Mouse (Mus musculus) heart, embryonic 16.5 days (tissue): ENCODE measurements around the gene Zfp366. TPM values are rescaled to one million over a fixed set of nuclear protein-coding genes. Genes with fewer than 3 reads are reported as not detected.

ENCODE experiments used
- ATAC-seq: fragments of 200-750 bp; cut with Nextera tagmentation; replicated peaks from 2 replicates; pipeline ENCODE4 v1.8.0; 2017; ENCODE audit warnings: moderate number of reproducible peaks; ENCODE audit not compliant: insufficient read depth, low FRiP score; ENCODE audit errors: extremely low read depth
- H3K27ac ChIP-seq: fragments of 300-500 bp; sonication (generic); 2 replicates; pipeline ENCODE4 v1.5.1; 2014; ENCODE audit warnings: mild to moderate bottlenecking, low read length, control low read depth, moderate library complexity
- H3K27me3 ChIP-seq: fragments of 300-500 bp; sonication (generic); 2 replicates; pipeline ENCODE4 v1.6.1; 2014; ENCODE audit warnings: low read length, mixed read lengths; ENCODE audit not compliant: control insufficient read depth, insufficient read depth
- H3K36me3 ChIP-seq: fragments of 300-500 bp; sonication (generic); 2 replicates; pipeline ENCODE4 v1.6.1; 2014; ENCODE audit not compliant: control insufficient read depth, insufficient read depth
- H3K4me1 ChIP-seq: fragments of 300-500 bp; sonication (generic); 2 replicates; pipeline ENCODE4 v1.6.1; 2014; ENCODE audit warnings: low read length, mixed read lengths; ENCODE audit not compliant: control insufficient read depth, insufficient read depth
- H3K4me2 ChIP-seq: fragments of 300-500 bp; sonication (generic); 2 replicates; pipeline ENCODE4 v1.6.1; 2014; ENCODE audit warnings: low read depth, mild to moderate bottlenecking, control low read depth, low read length
- H3K4me3 ChIP-seq: fragments of 300-500 bp; sonication (generic); 2 replicates; pipeline ENCODE4 v1.5.1; 2014; ENCODE audit warnings: mild to moderate bottlenecking, control low read depth, low read length
- H3K9ac ChIP-seq: fragments of 300-500 bp; sonication (generic); 2 replicates; pipeline ENCODE4 v1.6.1; 2014; ENCODE audit warnings: low read length, control low read depth
- H3K9me3 ChIP-seq: fragments of 300-500 bp; sonication (generic); replicated peaks from 2 replicates; pipeline ENCODE4 v1.6.1; 2016; ENCODE audit warnings: low read length; ENCODE audit not compliant: control insufficient read depth
- WGBS: fragments of 180-500 bp; shearing (Covaris S2); extraction: QIAGEN DNeasy Blood & Tissue Kit; methylation state at CpG from one replicate; pipeline ENCODE4 v1.1.7; 2014; 5-methylcytosine and 5-hydroxymethylcytosine counted together
- polyA plus RNA-seq: library from polyadenylated mRNA; unstranded; fragments of >200 nt; fragmentation: Nextera tagmentation; extraction: Ambion mirVana; gene quantifications from 2 replicates; pipeline ENCODE4 v1.2.1, GENCODE M21; 2015

The Zfp366 gene
- polyA plus RNA-seq, 1 experiment from 2014 or later = 0.66 TPM

- no peaks in the 10 kb centered on the region for H3K27me3 ChIP-seq
- H3K4me3 ChIP-seq = no peak overlapping the region
- H3K9ac ChIP-seq = no peak overlapping the region
- H3K9me3 ChIP-seq = no peaks in the 10 kb centered on the region
- ATAC-seq = no peak
- WGBS = 92% methylated on average over 4 of the region's 4 CpGs
- H3K4me2 ChIP-seq = no peak overlapping the region
- peaks cover 3% of the 10 kb centered on the region; the same call in 1 of the 2 replicates for H3K4me1 ChIP-seq
- no peaks in the 10 kb centered on the region for H3K36me3 ChIP-seq
- no peak overlapping the region for H3K27ac ChIP-seq
Measured at GRCm38 (mm10) chr13:99219586-99219985, 35.0 kb downstream of the Zfp366 start.

- H3K9ac ChIP-seq = no peak overlapping the region
- H3K4me3 ChIP-seq = no peak overlapping the region
- H3K36me3 ChIP-seq = no peaks in the 10 kb centered on the region
- H3K27ac ChIP-seq = no peak overlapping the region
- H3K9me3 ChIP-seq = no peaks in the 10 kb centered on the region
- no peak for ATAC-seq
- peaks cover 18% of the 10 kb centered on the region for H3K4me1 ChIP-seq
- H3K27me3 ChIP-seq = no peaks in the 10 kb centered on the region
- H3K4me2 ChIP-seq = no peak overlapping the region
- WGBS = 94% methylated on average over 3 of the region's 3 CpGs
Measured at GRCm38 (mm10) chr13:99221996-99222395, 37.4 kb downstream of the Zfp366 start.

GRCm38 (mm10) chr13:99222476-99222875 lies 37.9 kb downstream of the Zfp366 start:
- Histone ChIP-seq H3K27me3 (no peaks in the 10 kb centered on the region), H3K36me3 (no peaks in the 10 kb centered on the region), H3K4me1 (peaks cover 22% of the 10 kb centered on the region), H3K9ac (no peak overlapping the region), H3K4me3 (no peak overlapping the region), H3K4me2 (no peak overlapping the region), H3K27ac (no peak overlapping the region), H3K9me3 (no peaks in the 10 kb centered on the region)
- no peak for ATAC-seq
- 92% methylated on average over 5 of the region's 5 CpGs for WGBS

GRCm38 (mm10) chr13:99223321-99223884 lies 38.8 kb downstream of the Zfp366 start:
- 78% methylated on average over 8 of the region's 8 CpGs for WGBS
- H3K27ac ChIP-seq = no peak overlapping the region
- H3K36me3 ChIP-seq = no peaks in the 10 kb centered on the region
- H3K9ac ChIP-seq = no peak overlapping the region
- no peak overlapping the region for H3K4me3 ChIP-seq
- H3K4me2 ChIP-seq = no peak overlapping the region
- peaks cover 22% of the 10 kb centered on the region for H3K4me1 ChIP-seq
- H3K27me3 ChIP-seq = no peaks in the 10 kb centered on the region
- ATAC-seq = no peak
- H3K9me3 ChIP-seq = no peaks in the 10 kb centered on the region

- Histone ChIP-seq H3K27ac (no peak overlapping the region), H3K4me3 (no peak overlapping the region), H3K27me3 (no peaks in the 10 kb centered on the region), H3K9ac (no peak overlapping the region), H3K4me1 (peaks cover 22% of the 10 kb centered on the region), H3K36me3 (no peaks in the 10 kb centered on the region), H3K9me3 (no peaks in the 10 kb centered on the region), H3K4me2 (no peak overlapping the region)
- ATAC-seq = no peak
- WGBS = 91% methylated on average over 8 of the region's 8 CpGs
Measured at GRCm38 (mm10) chr13:99223917-99224316, 39.3 kb downstream of the Zfp366 start.

- WGBS = 49% methylated on average over 10 of the region's 10 CpGs
- 0 out of 2 replicates have a peak, but pooled peaks have one; percentile 41 for ATAC-seq
Measured at GRCm38 (mm10) chr13:99225374-99226240, 41.0 kb downstream of the Zfp366 start.

GRCm38 (mm10) chr13:99226809-99227208 lies 42.2 kb downstream of the Zfp366 start:
- Histone ChIP-seq H3K4me1 (peaks cover 40% of the 10 kb centered on the region), H3K4me2 (no peak overlapping the region), H3K9ac (no peak overlapping the region), H3K36me3 (no peaks in the 10 kb centered on the region), H3K27ac (peak overlapping the region; percentile 63), H3K27me3 (no peaks in the 10 kb centered on the region), H3K4me3 (no peak overlapping the region), H3K9me3 (no peaks in the 10 kb centered on the region)
- no peak for ATAC-seq
- 84% methylated on average over 3 of the region's 3 CpGs for WGBS

More at GRCm38 (mm10) chr13:99225374-99226240, 41.0 kb downstream of the Zfp366 start:
- Histone ChIP-seq H3K4me2 (no peak overlapping the region), H3K4me1 (peaks cover 37% of the 10 kb centered on the region), H3K27me3 (no peaks in the 10 kb centered on the region), H3K36me3 (no peaks in the 10 kb centered on the region), H3K9ac (no peak overlapping the region), H3K9me3 (no peaks in the 10 kb centered on the region), H3K4me3 (no peak overlapping the region), H3K27ac (peak overlapping the region; percentile 65)

GRCm38 (mm10) chr13:99227456-99228250 lies 43.0 kb downstream of the Zfp366 start:
- no peak for ATAC-seq

More at GRCm38 (mm10) chr13:99227456-99228250, 43.0 kb downstream of the Zfp366 start:
- Histone ChIP-seq H3K9me3 (no peaks in the 10 kb centered on the region), H3K36me3 (no peaks in the 10 kb centered on the region), H3K27me3 (no peaks in the 10 kb centered on the region), H3K9ac (no peak overlapping the region), H3K27ac (peak overlapping the region; percentile 63), H3K4me1 (peaks cover 40% of the 10 kb centered on the region), H3K4me3 (no peak overlapping the region), H3K4me2 (no peak overlapping the region)
- WGBS = 50% methylated on average over 16 of the region's 16 CpGs
